ENCODE assay signal across 25 mouse cellular contexts in genomic region chr1:135483971-135484370, GRCm38 (mm10).
"Had no signal": no experiment of that assay in that cellular context is flagged by ENCODE, and none has a peak within 500 bp of the region (broad histone marks: within the 10 kb centered on the region; RNA-seq: fewer than 3 reads in every experiment).

No protein-coding gene starts in this region.

- H3K27ac ChIP-seq: embryonic facial prominence, embryonic 10.5 days; embryonic facial prominence, embryonic 12.5 days; embryonic facial prominence, embryonic 13.5 days; embryonic facial prominence, embryonic 15.5 days; forebrain, embryonic 10.5 days; forebrain, embryonic 12.5 days; forebrain, embryonic 13.5 days; forebrain, embryonic 15.5 days; gastrocnemius, adult 2 months had no signal

- H3K27me3 ChIP-seq: embryonic facial prominence, embryonic 12.5 days; embryonic facial prominence, embryonic 13.5 days; embryonic facial prominence, embryonic 15.5 days; forebrain, embryonic 12.5 days; forebrain, embryonic 13.5 days; forebrain, embryonic 15.5 days had no signal

- H3K4me1 ChIP-seq: forebrain, embryonic 13.5 days; forebrain, embryonic 15.5 days had no signal

- H3K4me3 ChIP-seq: embryonic facial prominence, embryonic 10.5 days; embryonic facial prominence, embryonic 12.5 days; embryonic facial prominence, embryonic 13.5 days; embryonic facial prominence, embryonic 15.5 days; erythroblast, embryonic 14.5 days; forebrain, embryonic 10.5 days; forebrain, embryonic 12.5 days; forebrain, embryonic 13.5 days; forebrain, embryonic 15.5 days; gastrocnemius, adult 2 months had no signal

- H3K4me2 ChIP-seq: embryonic facial prominence, embryonic 12.5 days; embryonic facial prominence, embryonic 13.5 days; embryonic facial prominence, embryonic 15.5 days; forebrain, embryonic 12.5 days; forebrain, embryonic 13.5 days; forebrain, embryonic 15.5 days had no signal

- DNase-seq: cerebellum, adult 8-10 months; cerebellum, adult 9-10 months; cerebellum, adult 9-11 months; cerebellum, postnatal 10 days; cerebellum, postnatal 14 days; cerebellum, postnatal 25 days; cerebellum, postnatal 36 days; embryo, embryonic 11 days; forebrain, postnatal 0 days; gastrocnemius, adult 2 months; gastrocnemius, postnatal 10 days; gastrocnemius, postnatal 14 days; gastrocnemius, postnatal 25 days; gastrocnemius, postnatal 36 days had no signal

- H3K36me3 ChIP-seq: embryonic facial prominence, embryonic 15.5 days had no signal

- H3K9ac ChIP-seq: embryonic facial prominence, embryonic 12.5 days; embryonic facial prominence, embryonic 13.5 days; embryonic facial prominence, embryonic 15.5 days; forebrain, embryonic 12.5 days; forebrain, embryonic 13.5 days; forebrain, embryonic 15.5 days; forebrain, postnatal 0 days had no signal

- H3K9me3 ChIP-seq: embryonic facial prominence, embryonic 10.5 days; embryonic facial prominence, embryonic 12.5 days; embryonic facial prominence, embryonic 13.5 days; embryonic facial prominence, embryonic 15.5 days; forebrain, embryonic 12.5 days; forebrain, embryonic 15.5 days had no signal

- ATAC-seq: forebrain, embryonic 13.5 days; forebrain, embryonic 14.5 days; forebrain, embryonic 15.5 days; forebrain, embryonic 16.5 days; forebrain, postnatal 0 days had no signal
